Mouse (Mus musculus) C2C12 (cell line): ENCODE data around the gene Denr.

Experiments used
- CEBPB ChIP-seq: IDR thresholded peaks from one replicate; pipeline ENCODE4 v1.6.1; 2011; ENCODE audit warnings: low read depth, mild to moderate bottlenecking, control low read depth, moderate library complexity
- CTCF ChIP-seq: IDR thresholded peaks from one replicate; pipeline ENCODE4 v1.5.1; 2011; ENCODE audit not compliant: control insufficient read depth, insufficient read depth, insufficient read length
- MAX ChIP-seq: IDR thresholded peaks from one replicate; pipeline ENCODE4 v1.6.1; 2011; ENCODE audit warnings: mild to moderate bottlenecking, control low read depth

- TF ChIP-seq CTCF (no peak), CEBPB (no peak), MAX (no peak)
Observed at GRCm38 (mm10) chr5:123966759-123967158, 59.8 kb downstream of the Denr start.
